Mouse (Mus musculus): ENCODE measurements around the gene Bcl11b.

DNA sequence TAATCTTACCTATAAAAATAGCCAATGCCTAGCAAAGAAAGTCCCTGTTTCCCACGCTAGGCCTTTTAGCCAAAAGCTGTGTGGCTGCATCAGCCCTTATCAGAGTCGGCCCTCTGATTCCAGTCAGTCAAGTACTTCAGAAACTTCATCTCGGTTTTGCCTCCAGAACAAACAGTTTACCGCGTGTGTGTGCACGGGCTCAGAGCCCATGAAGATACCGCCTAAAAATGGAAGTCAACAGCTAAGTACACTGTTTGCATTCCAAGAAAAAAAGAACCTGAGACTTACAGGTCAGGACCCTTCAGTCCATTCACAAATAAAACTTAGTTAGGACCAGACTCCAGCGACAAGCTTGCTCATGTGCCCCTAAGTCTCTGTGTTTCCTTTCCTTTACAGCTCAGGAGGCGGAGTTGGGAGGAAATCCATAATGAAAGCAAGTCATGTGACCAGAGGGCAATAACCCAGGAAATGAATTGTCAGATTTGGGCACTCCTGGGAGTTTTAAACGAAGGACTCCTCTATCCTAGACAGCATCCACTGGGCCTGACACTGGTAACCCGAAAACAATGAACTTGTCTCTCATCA lies 29.8 kb downstream of the Bcl11b start:
- TF ChIP-seq CTCF (IDR thresholded peaks at IDR 0.05; ENCODE audit: extremely low read depth, insufficient read depth, low read length) (no peak), POLR2A (IDR thresholded peaks at IDR 0.05; ENCODE audit: extremely low read depth, insufficient read depth, low read length) (no peak)
